Mouse (Mus musculus) adrenal gland, adult 2 months (tissue): ENCODE measurements at regions not wholly inside any gene's neighbourhood (a gene's known extent, or its start where the extent isn't known, plus 50 kb on each side); places are given as distances from the start of the nearest gene placed in this dataset.

Source experiments
- DNase-seq: peaks from one replicate; pipeline ENCODE4 v3.0.0; 2021

DNA sequence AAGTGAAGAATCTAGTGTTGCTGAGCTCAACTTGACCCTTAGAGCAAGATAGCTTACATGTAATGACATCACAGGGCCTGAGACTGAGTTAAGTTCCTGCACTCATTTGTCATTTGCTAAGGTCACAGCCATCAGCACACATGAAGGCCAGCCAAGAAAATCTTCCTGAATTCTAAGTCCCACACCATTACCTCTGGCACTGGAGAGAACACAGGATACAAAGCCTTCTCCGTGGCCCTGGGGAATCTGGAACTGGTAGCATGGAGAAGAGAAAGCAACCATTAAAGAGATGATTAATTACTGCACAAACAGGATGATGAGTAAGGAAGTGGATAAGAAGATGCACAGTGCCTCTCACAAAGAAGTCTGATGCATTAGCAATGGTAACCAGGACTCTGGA lies 232.0 kb downstream of the Wdr72 start:
- DNase-seq: peak; percentile 76

DNA sequence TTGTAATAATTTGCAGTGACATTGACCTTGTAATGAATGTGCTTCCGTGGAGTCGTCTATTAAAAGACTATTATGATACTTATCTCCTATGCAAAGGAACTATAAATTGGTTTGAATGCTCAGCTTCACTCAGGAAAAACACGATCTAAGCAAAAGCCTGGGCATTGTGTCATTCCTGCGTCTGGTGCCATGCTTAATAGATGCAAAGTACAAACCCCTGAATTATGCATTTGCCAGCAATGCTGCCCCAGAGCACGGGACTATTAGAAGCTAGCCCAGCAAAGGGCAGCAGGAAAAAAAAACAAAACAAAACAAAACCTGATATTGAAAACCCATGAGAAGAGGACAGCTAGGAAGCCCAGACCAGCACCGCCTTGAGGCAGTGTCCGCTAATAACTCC lies 234.9 kb downstream of the Wdr72 start:
- DNase-seq: no peak

DNA sequence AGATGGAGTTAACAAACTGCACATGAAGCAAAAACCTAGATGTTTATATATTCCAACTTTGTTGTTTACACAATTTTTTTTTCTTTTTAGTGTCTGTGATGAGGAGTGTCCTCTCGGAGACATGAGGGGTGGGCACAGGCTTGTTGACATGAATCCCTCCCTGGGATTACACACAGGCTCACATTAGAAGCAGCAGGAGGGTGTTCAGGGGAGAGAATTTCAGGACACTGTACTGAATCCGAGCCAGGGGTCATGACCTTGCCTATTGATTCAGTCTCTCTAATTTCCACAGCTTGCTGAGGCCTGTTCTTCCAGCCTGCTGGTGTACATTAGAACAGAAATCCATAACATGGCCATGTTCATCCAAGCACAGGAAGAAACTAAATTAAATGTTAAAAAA lies 238.6 kb downstream of the Wdr72 start:
- DNase-seq: no peak

DNA sequence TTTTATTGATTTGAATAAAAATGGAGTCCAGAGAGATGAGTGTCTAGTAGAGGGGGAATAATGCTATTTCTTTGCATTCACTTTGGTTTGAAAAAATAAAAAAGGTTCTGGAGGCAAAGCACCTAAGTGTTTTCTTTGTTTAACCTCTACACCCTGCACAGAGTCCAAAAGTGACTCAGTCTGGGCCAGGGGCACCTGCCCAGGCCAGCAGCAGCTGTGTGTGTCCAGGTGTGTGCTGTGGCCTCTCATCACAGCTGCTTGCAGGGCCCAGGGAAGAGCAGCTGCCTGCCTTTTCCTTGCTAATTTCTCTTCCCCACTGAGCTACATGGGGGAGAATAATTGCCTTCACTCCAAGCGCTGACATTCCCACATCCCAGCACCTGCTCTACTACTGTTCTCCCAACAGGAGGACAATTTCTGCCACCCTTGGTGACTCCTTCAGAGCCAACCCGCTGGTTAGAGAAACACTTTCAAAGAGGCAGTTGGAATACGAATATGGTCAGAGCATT lies 255.8 kb downstream of the Wdr72 start:
- no peak for DNase-seq

DNA sequence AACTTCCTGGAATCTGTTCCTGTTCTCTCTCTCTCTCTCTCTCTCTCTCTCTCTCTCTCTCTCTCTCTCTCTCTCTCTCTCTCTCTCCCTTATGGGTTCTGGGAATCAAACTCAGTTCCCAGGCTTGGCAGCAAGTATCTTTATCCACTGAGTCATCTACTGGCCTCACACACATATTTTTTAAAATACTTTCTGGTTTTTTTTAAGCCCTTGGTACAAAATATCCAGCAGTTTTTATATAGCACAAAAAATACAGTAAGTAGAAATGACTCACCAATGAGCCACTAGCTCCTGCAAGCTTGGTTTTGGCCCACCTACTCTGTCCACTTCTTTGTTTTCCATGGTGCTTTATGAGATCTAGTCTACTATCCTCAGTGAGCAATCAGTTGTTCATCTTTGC lies 266.0 kb downstream of the Wdr72 start:
- no peak for DNase-seq

DNA sequence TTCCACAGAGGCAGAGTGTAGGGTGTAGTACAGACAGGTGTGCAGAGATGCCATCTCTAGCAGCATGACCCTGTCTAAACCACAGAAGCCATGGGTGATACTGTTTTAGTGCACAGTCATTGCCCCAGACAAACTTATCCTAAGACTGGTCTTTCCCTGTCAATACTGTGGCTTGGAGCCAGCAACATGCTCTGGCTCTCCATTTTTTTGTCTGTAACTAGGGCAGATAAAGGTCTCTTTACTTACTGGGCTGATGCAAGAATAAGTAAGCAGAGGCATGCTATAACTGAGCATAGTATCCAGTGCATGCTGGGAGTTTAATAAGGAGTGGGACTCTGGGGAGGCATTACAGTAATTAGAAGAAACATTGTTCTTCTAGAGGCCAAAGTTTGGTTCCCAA lies 267.0 kb downstream of the Wdr72 start:
- DNase-seq: peak; percentile 4

DNA sequence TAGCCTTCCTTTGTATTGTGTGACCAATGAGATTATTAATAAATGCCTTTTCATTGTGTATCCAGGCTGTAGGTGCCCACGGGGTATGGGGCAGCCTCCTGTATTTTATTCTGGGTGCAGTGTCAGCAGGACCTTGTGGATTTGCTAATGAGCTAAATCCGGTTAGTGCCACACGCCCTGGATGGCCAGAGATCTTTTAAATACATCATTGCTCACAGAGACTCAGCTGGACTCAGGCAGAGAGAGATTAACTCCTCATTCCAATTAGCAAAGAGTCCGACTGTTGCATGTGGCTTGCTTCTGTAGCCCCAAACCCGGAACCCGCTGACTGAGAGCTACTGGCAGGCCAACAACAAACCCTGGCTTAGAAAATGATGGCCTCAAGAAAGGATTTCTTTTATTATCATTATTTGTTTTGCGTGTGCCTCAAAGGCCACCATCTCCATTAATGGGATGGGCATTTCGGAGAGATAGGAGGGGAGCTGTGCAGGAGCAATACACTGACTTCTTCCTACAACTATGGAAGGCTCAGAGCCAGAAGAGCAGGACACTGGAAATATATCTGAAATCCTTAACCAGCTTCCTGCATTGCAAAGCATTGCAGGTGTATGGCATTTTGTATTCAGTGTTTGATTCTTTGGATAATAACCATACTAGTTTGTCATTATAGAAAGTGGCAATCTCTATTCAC lies 274.2 kb downstream of the Wdr72 start:
- DNase-seq: no peak

DNA sequence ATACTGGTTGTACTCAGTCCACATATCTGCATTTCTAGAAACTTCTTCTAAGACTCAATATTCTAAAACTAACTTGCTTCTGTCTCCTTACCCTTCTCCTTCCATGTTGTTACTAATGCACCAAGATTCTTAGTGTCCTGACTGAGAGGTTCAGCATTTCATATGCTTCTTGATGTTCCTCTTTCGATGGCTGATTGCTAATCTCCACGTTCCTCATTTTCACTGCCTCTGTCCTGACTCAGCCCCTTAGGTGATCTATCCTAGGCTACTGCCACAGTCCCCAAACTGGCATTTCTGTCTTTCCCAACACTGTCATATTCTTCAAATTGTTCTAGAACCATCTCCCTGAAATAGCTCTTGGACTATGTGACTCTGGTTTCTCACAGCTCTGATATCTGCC lies 315.4 kb downstream of the Wdr72 start:
- no peak for DNase-seq

DNA sequence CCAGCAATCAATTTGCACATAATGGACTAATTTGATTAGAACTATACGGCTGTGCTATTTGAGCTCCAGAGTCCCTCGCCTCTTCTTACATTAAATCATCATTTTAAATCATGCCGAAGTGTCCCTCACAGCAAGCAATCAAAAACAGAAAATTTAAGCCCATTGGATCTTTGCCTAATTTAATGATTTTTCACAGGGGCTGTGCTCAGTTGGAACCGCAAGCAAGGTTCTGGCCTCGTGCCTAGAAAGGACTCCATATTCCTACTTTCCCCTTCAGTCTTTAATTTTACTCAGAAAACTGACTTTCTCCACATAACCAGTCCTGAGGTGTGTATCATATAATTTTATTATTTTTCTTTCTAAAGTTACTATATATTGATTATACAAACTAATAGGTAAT lies 339.8 kb downstream of the Wdr72 start:
- no peak for DNase-seq

DNA sequence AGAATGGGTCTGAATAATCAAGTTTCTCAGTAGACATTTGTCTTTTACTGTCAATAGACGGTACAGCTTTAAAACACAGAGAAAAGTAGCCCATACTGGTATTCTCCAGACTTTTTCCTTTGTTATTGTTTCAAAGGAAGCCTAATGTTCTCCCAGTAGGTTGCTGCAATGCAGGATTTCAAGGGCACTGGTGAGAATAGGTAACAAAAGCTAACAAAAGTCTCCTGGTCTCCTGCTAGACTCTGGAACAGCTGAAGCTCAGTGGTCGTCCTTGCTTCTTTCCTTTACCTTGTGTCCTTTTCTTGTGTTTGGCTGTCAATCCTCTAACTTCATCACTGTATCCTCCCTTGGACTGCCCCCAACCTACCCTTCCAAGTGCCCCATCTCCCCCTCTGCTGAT lies 350.9 kb downstream of the Wdr72 start:
- no peak for DNase-seq

DNA sequence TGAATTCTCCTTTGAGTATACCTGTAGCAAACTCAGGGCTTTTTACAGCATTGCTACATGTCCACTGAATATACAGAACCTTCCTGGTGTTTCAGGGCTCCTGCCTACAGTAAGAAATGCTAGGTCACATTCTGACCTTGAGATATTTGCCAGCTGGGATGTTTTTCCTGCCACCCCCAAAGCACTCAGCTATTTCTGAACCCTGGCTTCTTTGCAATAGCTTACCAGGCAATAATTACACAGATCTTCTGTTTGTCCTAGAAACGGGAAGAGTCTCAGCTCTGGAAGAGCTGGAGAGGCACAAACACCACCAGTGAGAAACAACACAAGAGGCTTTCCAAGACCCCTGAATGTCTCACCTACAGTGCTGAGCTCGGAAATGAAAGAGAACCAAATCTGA lies 366.7 kb downstream of the Wdr72 start:
- peak; percentile 2 for DNase-seq

DNA sequence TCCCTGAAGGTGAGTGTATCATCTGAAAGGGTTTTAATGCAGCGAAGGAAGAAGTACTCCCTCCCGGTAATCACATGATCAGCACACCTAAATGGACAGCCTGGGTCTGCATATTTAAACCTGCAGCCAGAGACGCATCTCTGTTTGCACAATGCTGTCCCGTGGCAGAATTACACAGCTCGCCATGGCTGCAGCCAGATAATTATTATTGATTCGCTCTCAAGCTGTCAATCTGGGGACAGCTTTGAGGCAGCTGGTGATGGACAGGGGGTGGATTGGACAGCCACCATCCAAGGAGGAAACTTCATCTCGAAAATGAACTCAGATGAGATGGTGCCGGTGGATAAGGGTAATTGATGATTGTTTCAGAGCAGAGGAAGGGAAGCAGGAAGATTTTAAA lies 369.1 kb downstream of the Wdr72 start:
- no peak for DNase-seq

DNA sequence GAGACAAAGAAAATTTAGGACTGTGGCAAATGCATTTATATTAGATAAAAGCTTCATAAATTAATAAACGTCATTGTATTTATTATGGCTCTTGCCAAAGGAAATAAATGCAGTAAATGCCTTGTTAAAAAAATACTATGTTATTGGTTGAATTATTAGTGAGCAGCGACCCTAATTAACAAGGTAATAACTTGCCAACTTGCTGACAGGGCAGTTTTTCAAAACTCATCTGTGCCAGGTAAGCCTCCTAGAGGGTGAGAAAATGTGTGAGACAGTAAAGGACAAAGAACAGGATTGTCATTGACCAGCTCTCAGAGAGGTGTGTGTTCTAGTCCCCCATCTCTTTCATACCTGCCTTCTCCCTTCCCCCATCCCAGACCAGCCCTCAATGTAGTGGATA lies 347.8 kb upstream of the Onecut1 start:
- no peak for DNase-seq

DNA sequence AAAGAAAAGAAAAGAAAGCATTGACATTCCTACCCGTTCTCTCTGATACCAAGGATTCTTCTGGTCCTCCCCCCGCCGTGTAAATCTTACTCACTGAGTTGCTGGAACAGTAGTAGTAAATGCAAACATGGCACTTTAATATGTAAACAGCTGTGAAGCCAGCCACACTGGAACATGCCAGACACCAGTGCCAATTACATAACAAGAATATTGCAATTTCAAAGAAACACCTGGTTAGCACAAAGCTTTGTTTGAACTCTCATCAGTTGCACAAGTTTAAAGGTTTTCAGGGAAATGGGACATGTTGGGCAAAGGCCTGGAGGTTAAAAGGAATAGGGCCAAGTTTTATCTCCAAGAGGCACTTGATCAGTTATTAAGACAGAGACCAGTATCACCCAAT lies 333.2 kb upstream of the Onecut1 start:
- no peak for DNase-seq

DNA sequence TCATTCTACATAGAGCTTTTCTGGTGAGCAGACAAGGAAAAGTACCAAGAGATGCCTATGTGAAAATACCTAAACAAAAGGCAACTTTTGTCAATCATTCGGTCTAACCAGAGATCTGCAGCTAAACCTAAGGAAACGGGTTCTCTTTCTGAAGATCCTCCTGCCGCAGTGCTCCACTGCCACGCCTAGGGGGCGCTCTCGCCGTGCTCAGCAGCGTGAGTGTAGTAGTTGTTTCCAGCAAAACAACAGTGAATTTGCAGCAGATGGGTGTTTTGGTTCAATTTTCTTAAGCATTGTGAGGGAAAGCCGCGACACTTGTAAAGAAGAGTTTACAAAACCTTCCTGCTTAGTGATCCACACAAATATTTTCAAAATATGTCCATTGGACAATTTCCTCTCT lies 331.4 kb upstream of the Onecut1 start:
- DNase-seq: peak; percentile 59

DNA sequence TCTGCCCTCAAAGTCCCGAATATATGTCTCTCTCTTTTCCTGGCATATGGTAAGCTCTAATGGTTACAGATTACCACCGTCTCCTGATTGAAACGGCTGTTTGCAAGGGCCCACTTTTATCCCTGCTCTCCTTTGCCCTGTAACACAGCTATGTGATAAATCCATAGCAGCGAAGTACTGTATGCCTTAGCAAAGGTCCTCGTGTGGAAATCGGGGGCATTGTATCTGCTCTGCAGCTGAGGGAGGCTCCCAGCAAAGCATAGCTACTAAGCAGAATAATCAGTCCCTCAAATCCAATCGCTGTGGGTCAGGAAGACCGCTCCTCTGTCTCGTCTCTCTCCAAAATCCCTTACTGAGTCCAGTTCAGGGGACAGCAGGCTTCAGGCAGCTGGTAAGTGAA lies 331.0 kb upstream of the Onecut1 start:
- DNase-seq: no peak

DNA sequence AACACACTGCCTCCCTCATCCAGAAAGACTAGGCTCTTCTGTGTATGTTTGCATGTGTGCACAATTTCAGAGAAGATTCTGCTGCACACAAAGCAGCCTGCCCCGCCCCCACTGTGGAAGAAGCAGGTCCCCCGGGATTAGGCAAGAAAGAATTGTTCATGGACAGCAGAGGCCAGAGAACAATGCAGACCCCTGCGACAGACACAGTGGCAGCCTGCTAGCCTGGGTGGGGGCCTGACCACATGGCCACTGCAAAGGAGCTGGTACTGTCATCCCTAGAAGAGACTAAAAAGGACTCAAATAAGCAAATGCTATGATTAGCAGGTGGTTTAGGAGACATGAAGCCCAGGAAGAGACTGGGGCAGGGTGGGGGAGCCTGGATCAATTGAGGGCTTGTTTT lies 329.7 kb upstream of the Onecut1 start:
- DNase-seq: no peak

DNA sequence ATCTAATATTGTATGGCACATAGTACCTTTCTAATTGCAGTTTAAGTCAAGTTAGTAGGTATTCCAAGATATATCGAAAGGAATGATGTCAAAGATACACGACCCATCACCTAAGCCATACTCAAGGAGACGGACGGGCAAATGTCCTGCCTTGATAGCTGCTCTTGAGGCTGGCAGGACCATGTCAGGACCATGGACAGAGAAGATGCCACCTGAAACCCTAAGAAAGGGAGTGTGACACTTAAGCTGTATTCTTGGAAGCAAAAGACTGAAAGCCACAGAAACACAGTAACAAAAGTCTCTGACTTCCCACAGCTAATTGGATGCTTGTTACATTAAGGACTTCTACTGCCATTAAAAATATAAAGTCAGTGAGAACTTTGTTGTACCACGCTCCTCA lies 326.7 kb upstream of the Onecut1 start:
- DNase-seq: no peak

DNA sequence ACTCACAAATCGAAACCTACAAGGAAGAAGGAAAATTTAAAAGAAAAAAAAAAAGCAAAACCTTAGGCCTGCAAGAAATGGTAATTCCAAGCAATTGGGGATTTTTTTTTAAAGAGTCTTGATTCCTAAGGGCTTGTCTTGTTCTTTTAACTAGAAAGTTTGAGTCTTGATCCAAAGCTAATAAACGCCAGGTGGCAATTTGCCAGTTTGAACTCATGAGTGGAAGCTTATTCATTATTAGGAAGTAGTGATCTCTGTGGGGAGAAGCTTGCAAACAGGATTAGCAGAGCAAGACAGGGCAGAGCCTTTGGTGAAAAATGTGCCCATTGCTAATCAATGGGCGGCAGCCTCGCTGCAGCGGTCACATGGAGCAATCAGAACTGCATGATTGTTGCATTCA lies 305.6 kb upstream of the Onecut1 start:
- DNase-seq: no peak

DNA sequence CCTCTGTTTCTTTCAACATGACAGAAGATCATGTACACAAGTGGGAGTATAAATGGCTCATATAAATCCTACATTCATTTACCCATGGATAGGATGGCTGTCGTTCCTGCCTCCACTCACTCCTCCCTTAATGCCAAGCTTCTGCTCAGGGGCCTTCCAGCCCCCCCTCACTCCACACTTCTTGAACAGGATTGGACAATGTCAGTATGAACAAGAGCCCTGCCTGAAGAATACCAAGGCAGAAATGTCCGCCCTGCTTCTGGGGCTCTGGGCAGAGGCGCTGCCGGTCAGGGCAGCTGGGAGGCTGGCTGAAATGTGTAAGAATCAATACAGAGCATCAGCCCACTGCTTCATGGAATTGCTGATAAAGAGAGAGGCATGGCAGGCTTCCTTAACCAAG lies 269.0 kb upstream of the Onecut1 start:
- DNase-seq: no peak

DNA sequence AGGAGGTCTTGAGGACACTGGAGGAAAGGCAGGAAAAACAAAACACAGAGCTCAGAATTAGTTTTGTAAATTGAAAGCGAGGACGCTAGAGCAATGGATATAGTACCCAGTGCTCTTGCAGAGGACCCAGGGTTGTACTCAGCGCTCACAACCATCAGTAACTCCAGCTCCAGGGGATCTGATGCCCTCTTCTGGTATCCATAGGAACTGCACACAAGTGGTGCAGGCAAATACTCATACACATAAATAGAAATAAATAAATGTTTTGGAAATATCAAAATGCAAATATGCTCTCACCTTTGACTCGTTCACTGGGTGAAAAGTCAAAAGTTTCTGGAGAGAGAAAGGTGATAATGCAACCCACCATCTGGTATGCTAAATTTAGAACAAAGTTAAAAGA lies 267.8 kb upstream of the Onecut1 start:
- no peak for DNase-seq

DNA sequence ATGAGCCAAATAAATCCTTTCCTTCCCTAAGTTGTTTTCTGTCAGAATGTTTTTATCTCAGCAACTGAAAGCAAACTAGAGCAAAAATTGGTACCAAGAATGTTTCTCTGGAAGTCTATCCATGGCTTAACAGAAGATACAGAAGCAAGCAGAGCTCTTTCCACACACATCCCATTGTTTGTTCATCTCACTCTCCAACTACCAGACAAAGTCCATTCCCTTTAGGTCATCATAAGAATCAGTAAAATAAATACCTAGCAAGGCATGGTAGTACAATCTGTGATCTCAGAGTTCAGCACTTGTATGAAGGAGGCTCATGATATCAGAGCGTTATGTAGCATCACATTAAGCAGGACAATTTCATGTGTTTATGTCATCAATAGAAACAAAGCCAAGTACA lies 257.3 kb upstream of the Onecut1 start:
- no peak for DNase-seq

DNA sequence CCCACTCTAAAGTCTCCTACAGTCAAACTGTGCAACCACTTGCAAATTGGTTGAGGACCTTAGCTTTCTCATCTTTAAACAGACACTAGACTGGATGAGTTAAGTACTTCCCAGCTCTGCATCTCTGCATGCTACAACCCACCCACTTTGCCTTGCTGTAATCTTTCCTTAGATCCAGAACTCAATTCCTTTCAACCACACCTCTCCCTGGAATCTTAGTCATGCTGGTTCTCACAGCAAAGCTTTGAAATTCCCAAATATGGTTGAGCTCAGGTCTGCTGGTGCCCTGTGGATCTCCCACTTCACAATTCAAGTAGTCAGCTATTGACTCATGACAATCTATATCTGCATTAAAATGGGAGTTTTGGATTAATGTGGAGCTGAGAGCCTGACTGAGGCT lies 239.8 kb upstream of the Onecut1 start:
- DNase-seq: no peak

DNA sequence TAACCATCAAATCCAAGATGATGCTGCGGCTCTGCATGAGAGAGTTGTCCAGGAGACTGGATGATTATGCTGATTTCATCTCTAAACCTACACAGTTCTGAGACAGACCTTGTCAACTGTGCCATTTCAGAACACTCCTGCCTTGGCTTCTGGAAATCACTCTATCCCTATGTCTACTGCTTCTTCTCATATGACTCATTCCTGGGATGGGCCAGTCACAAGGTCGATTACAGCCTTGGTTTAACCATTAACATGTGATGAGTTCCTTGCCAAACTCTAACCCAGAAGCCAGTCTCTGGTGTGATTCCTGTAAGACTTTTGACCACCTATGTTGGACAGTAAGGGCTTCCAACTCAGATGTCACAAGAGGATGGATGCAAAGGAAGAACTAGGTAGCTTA lies 216.3 kb upstream of the Onecut1 start:
- no peak for DNase-seq

DNA sequence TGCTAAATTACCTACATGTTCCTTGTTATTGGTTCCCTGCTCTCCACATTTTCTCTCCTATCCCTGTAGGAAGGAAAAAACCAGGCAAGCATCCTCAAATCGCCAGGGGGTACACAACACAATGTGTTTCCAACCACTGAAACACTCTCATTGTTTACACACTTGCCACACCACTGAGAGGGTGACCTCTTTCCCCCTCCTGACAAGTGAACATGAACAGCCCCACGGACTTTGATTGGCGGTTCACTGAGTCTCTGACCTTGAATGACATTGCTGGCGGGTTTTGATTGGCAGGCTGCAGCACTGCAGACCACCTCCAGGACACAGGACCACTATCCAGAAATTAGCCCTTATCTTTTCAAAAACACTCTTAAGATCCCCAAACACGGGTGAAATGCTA lies 211.7 kb upstream of the Onecut1 start:
- DNase-seq: no peak
